Mouse (Mus musculus) embryonic facial prominence, embryonic 13.5 days (tissue): ENCODE results near the gene 9930021J03Rik. TPM values are rescaled to one million over a fixed set of nuclear protein-coding genes. Genes with fewer than 3 reads are reported as not detected.

Experiments
- ATAC-seq: fragments of 200-750 bp; cut with Nextera tagmentation; 2 replicates; pipeline ENCODE4 v1.8.0; 2017; ENCODE audit warnings: low read depth; ENCODE audit not compliant: insufficient number of reproducible peaks, insufficient read depth, low FRiP score, low TSS enrichment
- H3K27ac ChIP-seq: fragments of 300-500 bp; sonication (generic); 2 replicates; pipeline ENCODE4 v1.5.1; 2015; ENCODE audit warnings: moderate library complexity, mild to moderate bottlenecking, inconsistent platforms
- H3K27me3 ChIP-seq: fragments of 300-500 bp; sonication (generic); 2 replicates; pipeline ENCODE4 v1.6.1; 2015; ENCODE audit warnings: mild to moderate bottlenecking, inconsistent platforms
- H3K36me3 ChIP-seq: fragments of 300-500 bp; sonication (generic); 2 replicates; pipeline ENCODE4 v1.6.1; 2015; ENCODE audit warnings: mild to moderate bottlenecking, inconsistent platforms
- H3K4me1 ChIP-seq: fragments of 300-500 bp; sonication (generic); 2 replicates; pipeline ENCODE4 v1.6.1; 2015; ENCODE audit warnings: inconsistent platforms
- H3K4me2 ChIP-seq: fragments of 300-500 bp; sonication (generic); 2 replicates; pipeline ENCODE4 v1.6.1; 2015; ENCODE audit warnings: moderate library complexity, mild to moderate bottlenecking, inconsistent platforms
- H3K4me3 ChIP-seq: fragments of 300-500 bp; sonication (generic); 2 replicates; pipeline ENCODE4 v1.5.1; 2015; ENCODE audit warnings: mild to moderate bottlenecking, inconsistent platforms
- H3K9ac ChIP-seq: fragments of 300-500 bp; sonication (generic); 2 replicates; pipeline ENCODE4 v1.6.1; 2015; ENCODE audit warnings: mild to moderate bottlenecking, inconsistent platforms
- H3K9me3 ChIP-seq: fragments of 300-500 bp; sonication (generic); 2 replicates; pipeline ENCODE4 v1.6.1; 2016; ENCODE audit warnings: inconsistent platforms
- WGBS: fragments of 180-500 bp; shearing (Covaris S2); methylation state at CpG from one replicate; pipeline ENCODE4 v1.1.7; 2015; ENCODE audit warnings: mixed read lengths; 5-methylcytosine and 5-hydroxymethylcytosine counted together
- polyA plus RNA-seq: library from polyadenylated mRNA; unstranded; fragments of >200 nt; fragmentation: Nextera tagmentation; extraction: Ambion mirVana; gene quantifications from 2 replicates; pipeline ENCODE4 v1.2.1, GENCODE M21; 2015

Gene 9930021J03Rik
- polyA plus RNA-seq, 1 experiment from 2014 or later: 8.2 TPM

GRCm38 (mm10) chr19:29683844-29684540 is 121.8 kb downstream of the 9930021J03Rik start:
- no peak overlapping the region for H3K4me3 ChIP-seq
- H3K27me3 ChIP-seq: no peaks in the 10 kb centered on the region
- no peak overlapping the region for H3K9ac ChIP-seq
- no peak overlapping the region for H3K27ac ChIP-seq
- peaks cover 9% of the 10 kb centered on the region for H3K9me3 ChIP-seq
- H3K4me1 ChIP-seq: no peaks in the 10 kb centered on the region
- 49% methylated on average over 16 of the region's 16 CpGs for WGBS
- no peaks in the 10 kb centered on the region for H3K36me3 ChIP-seq
- no peak for ATAC-seq
- no peak overlapping the region for H3K4me2 ChIP-seq

GRCm38 (mm10) chr19:29680182-29681152 is 125.3 kb downstream of the 9930021J03Rik start:
- 82% methylated on average over 13 of the region's 13 CpGs for WGBS

GRCm38 (mm10) chr19:29678181-29678778 is 127.5 kb downstream of the 9930021J03Rik start:
- Histone ChIP-seq H3K4me1 (no peaks in the 10 kb centered on the region), H3K27me3 (no peaks in the 10 kb centered on the region), H3K9me3 (no peaks in the 10 kb centered on the region), H3K4me2 (no peak overlapping the region), H3K9ac (no peak overlapping the region), H3K27ac (no peak overlapping the region), H3K36me3 (no peaks in the 10 kb centered on the region), H3K4me3 (no peak overlapping the region)
- 83% methylated on average over 6 of the region's 6 CpGs for WGBS
- no peak for ATAC-seq

More at GRCm38 (mm10) chr19:29680182-29681152, 125.3 kb downstream of the 9930021J03Rik start:
- H3K27me3 ChIP-seq: no peaks in the 10 kb centered on the region
- H3K27ac ChIP-seq: no peak overlapping the region
- H3K9me3 ChIP-seq: peaks cover 9% of the 10 kb centered on the region
- no peaks in the 10 kb centered on the region for H3K4me1 ChIP-seq
- no peak for ATAC-seq
- H3K4me2 ChIP-seq: no peak overlapping the region
- no peak overlapping the region for H3K9ac ChIP-seq
- no peaks in the 10 kb centered on the region for H3K36me3 ChIP-seq
- no peak overlapping the region for H3K4me3 ChIP-seq

GRCm38 (mm10) chr19:29676479-29677193 is 129.2 kb downstream of the 9930021J03Rik start:
- no peak overlapping the region for H3K27ac ChIP-seq
- H3K27me3 ChIP-seq: no peaks in the 10 kb centered on the region
- H3K4me3 ChIP-seq: no peak overlapping the region
- H3K4me2 ChIP-seq: no peak overlapping the region
- H3K36me3 ChIP-seq: no peaks in the 10 kb centered on the region
- no peak for ATAC-seq
- H3K9ac ChIP-seq: no peak overlapping the region
- WGBS: 86% methylated on average over 10 of the region's 10 CpGs
- no peaks in the 10 kb centered on the region for H3K9me3 ChIP-seq
- H3K4me1 ChIP-seq: no peaks in the 10 kb centered on the region

- no peaks in the 10 kb centered on the region for H3K27me3 ChIP-seq
- no peak overlapping the region for H3K27ac ChIP-seq
- no peaks in the 10 kb centered on the region for H3K4me1 ChIP-seq
- no peak overlapping the region for H3K4me2 ChIP-seq
- 52% methylated on average over 9 of the region's 9 CpGs for WGBS
- no peaks in the 10 kb centered on the region for H3K9me3 ChIP-seq
- H3K9ac ChIP-seq: no peak overlapping the region
- H3K4me3 ChIP-seq: no peak overlapping the region
- no peaks in the 10 kb centered on the region for H3K36me3 ChIP-seq
- no peak for ATAC-seq
Observed at GRCm38 (mm10) chr19:29675562-29676078, 130.2 kb downstream of the 9930021J03Rik start.

GRCm38 (mm10) chr19:29674946-29675345 is 130.8 kb downstream of the 9930021J03Rik start:
- Histone ChIP-seq H3K4me3 (no peak overlapping the region), H3K27me3 (no peaks in the 10 kb centered on the region), H3K9ac (no peak overlapping the region), H3K27ac (no peak overlapping the region), H3K4me1 (no peaks in the 10 kb centered on the region), H3K4me2 (no peak overlapping the region), H3K9me3 (no peaks in the 10 kb centered on the region), H3K36me3 (no peaks in the 10 kb centered on the region)
- 95% methylated on average over 7 of the region's 7 CpGs for WGBS
- ATAC-seq: no peak

- H3K4me3 ChIP-seq: no peak overlapping the region
- H3K9ac ChIP-seq: no peak overlapping the region
- WGBS: 93% methylated on average over 13 of the region's 13 CpGs
- ATAC-seq: no peak
- H3K4me2 ChIP-seq: no peak overlapping the region
- no peaks in the 10 kb centered on the region for H3K27me3 ChIP-seq
- H3K9me3 ChIP-seq: no peaks in the 10 kb centered on the region
- H3K4me1 ChIP-seq: no peaks in the 10 kb centered on the region; the same call in 1 of the 2 replicates
- H3K27ac ChIP-seq: no peak overlapping the region
- H3K36me3 ChIP-seq: no peaks in the 10 kb centered on the region
Observed at GRCm38 (mm10) chr19:29672660-29673059, 133.1 kb downstream of the 9930021J03Rik start.

- 61% methylated on average over 2 of the region's 2 CpGs for WGBS
- Histone ChIP-seq H3K27me3 (no peaks in the 10 kb centered on the region), H3K9ac (no peak overlapping the region), H3K4me3 (no peak overlapping the region), H3K36me3 (no peaks in the 10 kb centered on the region), H3K27ac (no peak overlapping the region), H3K9me3 (no peaks in the 10 kb centered on the region), H3K4me1 (peaks cover 13% of the 10 kb centered on the region), H3K4me2 (no peak overlapping the region)
- no peak for ATAC-seq
Observed at GRCm38 (mm10) chr19:29671160-29671559, 134.6 kb downstream of the 9930021J03Rik start.

- H3K27ac ChIP-seq: no peak overlapping the region
- no peak overlapping the region for H3K4me2 ChIP-seq
- ATAC-seq: no peak
- no peaks in the 10 kb centered on the region for H3K9me3 ChIP-seq
- WGBS: 81% methylated on average over 6 of the region's 6 CpGs
- H3K36me3 ChIP-seq: no peaks in the 10 kb centered on the region
- no peak overlapping the region for H3K4me3 ChIP-seq
- peaks cover 16% of the 10 kb centered on the region for H3K4me1 ChIP-seq
- H3K27me3 ChIP-seq: no peaks in the 10 kb centered on the region
- H3K9ac ChIP-seq: no peak overlapping the region
Observed at GRCm38 (mm10) chr19:29670247-29670646, 135.5 kb downstream of the 9930021J03Rik start.

- H3K36me3 ChIP-seq: no peaks in the 10 kb centered on the region
Observed at GRCm38 (mm10) chr19:29668135-29668534, 137.7 kb downstream of the 9930021J03Rik start.

More at GRCm38 (mm10) chr19:29668135-29668534, 137.7 kb downstream of the 9930021J03Rik start:
- Histone ChIP-seq H3K4me2 (no peak overlapping the region), H3K9ac (no peak overlapping the region), H3K4me1 (peaks cover 16% of the 10 kb centered on the region), H3K27ac (no peak overlapping the region), H3K4me3 (no peak overlapping the region), H3K27me3 (no peaks in the 10 kb centered on the region), H3K9me3 (no peaks in the 10 kb centered on the region)
- WGBS: 90% methylated on average over 7 of the region's 7 CpGs
- ATAC-seq: no peak
